Mouse (Mus musculus) testis, adult 10 weeks (tissue): ENCODE measurements around the gene Gm21818. TPM values are rescaled to one million over a fixed set of nuclear protein-coding genes. Genes with fewer than 3 reads are reported as not detected.

Experiments used
- polyA plus RNA-seq: library from polyadenylated mRNA; stranded (reverse); fragments of 350-450 nt; fragmentation: Illumina TruSeq; extraction: RNeasy Lipid Tissue Mini Kit (QIAGEN cat#74804); gene quantifications from one replicate; pipeline ENCODE4 v1.2.3, GENCODE M21; 2014; ENCODE audit warnings: low read depth, low replicate concordance

The Gm21818 gene
- polyA plus RNA-seq, result not detected

DNA sequence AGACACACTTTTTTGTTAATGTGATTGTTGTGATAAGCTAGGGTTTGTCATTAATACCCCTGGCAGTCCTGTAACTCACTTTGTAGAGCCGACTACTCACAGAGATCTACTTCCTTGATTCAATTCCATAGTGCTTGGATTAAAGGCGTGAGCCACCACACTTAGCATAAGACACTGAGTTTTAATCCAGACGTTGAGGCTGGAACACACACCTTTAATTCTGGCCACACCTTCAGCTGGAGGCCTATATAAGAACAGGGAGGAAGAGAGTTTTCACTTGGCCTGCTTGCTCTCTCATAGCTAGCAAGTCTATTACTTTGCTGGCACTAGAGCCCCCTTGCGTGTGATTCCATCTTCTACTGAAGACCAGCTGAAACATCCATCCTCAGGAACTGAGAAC lies at the start of gene Gm21818:
TSS of gene Gm21818 (plus strand) at position 301 of the 400 bp plus-strand sequence.

GRCm38 (mm10) chr13:120139946-120140345 lies 32.3 kb upstream of the Gm21818 start, which contains the start of gene Gm20767:
TSS of gene Gm20767 (plus strand) at chr13:120140246.

GRCm38 (mm10) chr13:120215847-120216246 lies 43.6 kb downstream of the Gm21818 start, which contains the start of gene Gm21762:
TSS of gene Gm21762 (minus strand) at chr13:120215947.

Other genes with a start within 250 kb of the Gm21818 start
- not detected for gene Gm21761, start 243.2 kb upstream of the Gm21818 start, polyA plus RNA-seq
- gene B020031M17Rik, start 221.6 kb upstream of the Gm21818 start, polyA plus RNA-seq, result not detected
- gene Gm36079, start 145.4 kb upstream of the Gm21818 start, polyA plus RNA-seq, result not detected
- gene Gm21188, start 120.2 kb upstream of the Gm21818 start, polyA plus RNA-seq, result 0.83 TPM
- gene Gm20767, start 32.2 kb upstream of the Gm21818 start, polyA plus RNA-seq, result not detected
- not detected for gene Gm21762, start 43.5 kb downstream of the Gm21818 start, polyA plus RNA-seq
- gene Gm21731, start 66.7 kb downstream of the Gm21818 start, polyA plus RNA-seq, result not detected
- not detected for gene AF067061, start 90.7 kb downstream of the Gm21818 start, polyA plus RNA-seq
- gene BC147527, start 128.0 kb downstream of the Gm21818 start, polyA plus RNA-seq, result not detected
- not detected for gene Tcstv3, start 144.4 kb downstream of the Gm21818 start, polyA plus RNA-seq